Mouse (Mus musculus) forebrain, embryonic 14.5 days (tissue): Measurements from ENCODE around the gene Ddx3y. TPM values are rescaled to one million over a fixed set of nuclear protein-coding genes. Genes with fewer than 3 reads are reported as not detected.

Experiments
- polyA plus RNA-seq: library from polyadenylated mRNA; unstranded; fragments of >200 nt; fragmentation: Nextera tagmentation; extraction: Ambion mirVana; gene quantifications from 2 replicates; pipeline ENCODE4 v1.2.1, GENCODE M21; 2014

Gene Ddx3y
- polyA plus RNA-seq, 1 experiment from 2014 or later = 22.5 TPM

Other genes starting within 250 kb of the Ddx3y start
- gene Uty, start 40.9 kb downstream of the Ddx3y start, polyA plus RNA-seq = 15.4 and 17.6 TPM in 2 replicates
- gene Usp9y, start 173.2 kb upstream of the Ddx3y start, polyA plus RNA-seq = not detected in 2 replicates